Mouse (Mus musculus) heart, postnatal 0 days (tissue): Measurements from ENCODE around the gene Gm14781.
"Not testable (repeated sequence)": the region's sequence is repeated elsewhere in the genome, so short reads cannot be mapped to it uniquely, and the experiment has no call there.

Experiments
- CTCF ChIP-seq: IDR thresholded peaks from 2 replicates; pipeline ENCODE4 v1.5.1; 2016; ENCODE audit warnings: antibody characterized with exemption, control low read depth, low read depth
- EP300 ChIP-seq: IDR thresholded peaks from 2 replicates; pipeline ENCODE4 v1.6.1; 2016; ENCODE audit warnings: antibody characterized with exemption, low read depth

GRCm38 (mm10) chrX:91631894-91632293 lies at the start of gene Gm14781:
- not testable (repeated sequence) for TF ChIP-seq CTCF, EP300
